Mouse (Mus musculus) right cerebral cortex, postnatal 36 days (tissue): ENCODE measurements at regions not wholly inside any gene's neighbourhood (a gene's known extent, or its start where the extent isn't known, plus 50 kb on each side); places are given as distances from the start of the nearest gene placed in this dataset.

Experiments
- DNase-seq, 2 experiments: peaks; one replicate each; pipeline ENCODE4 v3.0.0; 2022; ENCODE audit warnings: low spot score in 2 of 2, mixed read lengths in 1 of 2

- no peak for DNase-seq
Observed at GRCm38 (mm10) chr4:55475409-55475808, 56.9 kb downstream of the Klf4 start.

- DNase-seq: no peak
Observed at GRCm38 (mm10) chr4:55474044-55474788, 58.0 kb downstream of the Klf4 start.

- DNase-seq: no peak
Observed at GRCm38 (mm10) chr4:55472649-55473048, 59.6 kb downstream of the Klf4 start.

GRCm38 (mm10) chr4:55470779-55471663 lies 61.2 kb downstream of the Klf4 start:
- no peak for DNase-seq

- DNase-seq: no peak
Observed at GRCm38 (mm10) chr4:55464192-55464591, 68.1 kb downstream of the Klf4 start.

GRCm38 (mm10) chr4:55461927-55462326 lies 70.3 kb downstream of the Klf4 start:
- no peak for DNase-seq

GRCm38 (mm10) chr4:55453902-55454301 lies 78.4 kb downstream of the Klf4 start:
- no peak for DNase-seq

- DNase-seq: no peak
Observed at GRCm38 (mm10) chr4:55452546-55452945, 79.7 kb downstream of the Klf4 start.

- DNase-seq: no peak
Observed at GRCm38 (mm10) chr4:55451711-55452110, 80.6 kb downstream of the Klf4 start.

- DNase-seq: no peak
Observed at GRCm38 (mm10) chr4:55451026-55451425, 81.2 kb downstream of the Klf4 start.

GRCm38 (mm10) chr4:55443489-55443888 lies 88.8 kb downstream of the Klf4 start:
- DNase-seq: peak in 1 of 2 experiments; percentile 5

- DNase-seq: peak; percentile 9 to 14
Observed at GRCm38 (mm10) chr4:55442098-55442497, 90.2 kb downstream of the Klf4 start.
